Mouse (Mus musculus): ENCODE measurements around the gene Itga11. TPM values are rescaled to one million over a fixed set of nuclear protein-coding genes. Genes with fewer than 3 reads are reported as not detected.
A peak's percentile ranks its signal among the peaks of the same experiment; 100 is the strongest.

Itga11 gene
- polyA plus RNA-seq, 1 experiment from 2014 or later = 3.6 TPM

DNA sequence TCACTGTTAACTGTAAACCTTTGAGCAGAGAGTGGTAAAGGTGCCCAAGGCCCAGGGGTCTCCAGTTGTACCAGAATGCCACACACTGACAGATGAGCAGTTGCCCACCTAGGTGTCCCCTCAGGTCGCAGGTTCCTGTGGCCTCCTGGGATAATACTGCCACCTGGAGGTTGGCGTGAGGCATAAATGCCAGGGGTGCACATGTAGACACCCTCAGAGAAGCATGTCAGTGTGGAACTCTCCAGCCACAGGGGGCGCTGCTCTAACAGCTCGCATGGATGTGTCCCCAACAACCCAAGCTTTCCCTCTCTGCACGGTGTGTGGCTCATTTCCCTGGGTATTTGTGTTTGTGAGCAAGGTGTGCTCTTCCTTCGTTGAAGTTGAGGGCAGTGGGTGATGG lies 48.8 kb downstream of the Itga11 start:
- no peak overlapping the region for H3K27ac ChIP-seq
- 56% methylated on average over 6 of the region's 6 CpGs for whole genome bisulfite sequencing
- H3K9ac ChIP-seq = no peak overlapping the region
- no peaks in the 10 kb centered on the region; the same call in 1 of the 2 replicates for H3K4me1 ChIP-seq
- no peaks in the 10 kb centered on the region for H3K27me3 ChIP-seq
- ATAC-seq (ENCODE audit: low FRiP score) = no peak
- no peak overlapping the region for H3K4me2 ChIP-seq
- no peaks in the 10 kb centered on the region for H3K36me3 ChIP-seq (replicated peaks)
- no peaks in the 10 kb centered on the region for H3K9me3 ChIP-seq
- no peak overlapping the region for H3K4me3 ChIP-seq (replicated peaks)

GRCm38 (mm10) chr9:62744558-62745275 lies 67.1 kb downstream of the Itga11 start:
- Histone ChIP-seq H3K9me3 (no peaks in the 10 kb centered on the region), H3K9ac (no peak overlapping the region), H3K4me1 (no peaks in the 10 kb centered on the region), H3K27ac (no peak overlapping the region), H3K27me3 (no peaks in the 10 kb centered on the region; the same call in 1 of the 2 replicates), H3K4me3 (replicated peaks) (no peak overlapping the region), H3K4me2 (no peak overlapping the region), H3K36me3 (replicated peaks) (no peaks in the 10 kb centered on the region)
- 55% methylated on average over 7 of the region's 7 CpGs for WGBS
- no peak for ATAC-seq (ENCODE audit: low FRiP score)

- H3K4me1 ChIP-seq = no peaks in the 10 kb centered on the region
- no peak overlapping the region for H3K27ac ChIP-seq
- H3K9me3 ChIP-seq = no peaks in the 10 kb centered on the region
Observed at GRCm38 (mm10) chr9:62746646-62747045, 69.0 kb downstream of the Itga11 start.

GRCm38 (mm10) chr9:62749666-62750065 lies 72.0 kb downstream of the Itga11 start:
- Histone ChIP-seq H3K27ac (no peak overlapping the region), H3K4me2 (no peak overlapping the region), H3K9me3 (no peaks in the 10 kb centered on the region), H3K36me3 (replicated peaks) (no peaks in the 10 kb centered on the region), H3K9ac (no peak overlapping the region), H3K4me3 (replicated peaks) (no peak overlapping the region), H3K27me3 (no peaks in the 10 kb centered on the region), H3K4me1 (no peaks in the 10 kb centered on the region)
- 76% methylated on average over 6 of the region's 6 CpGs for WGBS
- ATAC-seq (ENCODE audit: low FRiP score) = no peak

More at GRCm38 (mm10) chr9:62746646-62747045, 69.0 kb downstream of the Itga11 start:
- H3K27me3 ChIP-seq = no peaks in the 10 kb centered on the region; the same call in 1 of the 2 replicates
- ATAC-seq (ENCODE audit: low FRiP score) = no peak
- no peaks in the 10 kb centered on the region for H3K36me3 ChIP-seq (replicated peaks)
- no peak overlapping the region for H3K4me2 ChIP-seq
- H3K4me3 ChIP-seq (replicated peaks) = no peak overlapping the region
- no peak overlapping the region for H3K9ac ChIP-seq
- 85% methylated on average over 6 of the region's 6 CpGs for WGBS

- Histone ChIP-seq H3K36me3 (replicated peaks) (no peaks in the 10 kb centered on the region), H3K4me1 (no peaks in the 10 kb centered on the region), H3K4me3 (replicated peaks) (no peak overlapping the region), H3K9ac (no peak overlapping the region), H3K27me3 (no peaks in the 10 kb centered on the region), H3K9me3 (no peaks in the 10 kb centered on the region), H3K4me2 (no peak overlapping the region), H3K27ac (no peak overlapping the region)
- ATAC-seq (ENCODE audit: low FRiP score) = no peak
- WGBS = 87% methylated on average over 11 of the region's 11 CpGs
Observed at GRCm38 (mm10) chr9:62750381-62750780, 72.8 kb downstream of the Itga11 start.

- Histone ChIP-seq H3K4me3 (replicated peaks) (no peak overlapping the region), H3K27ac (no peak overlapping the region), H3K36me3 (replicated peaks) (no peaks in the 10 kb centered on the region), H3K9ac (no peak overlapping the region), H3K4me2 (no peak overlapping the region), H3K27me3 (no peaks in the 10 kb centered on the region), H3K9me3 (no peaks in the 10 kb centered on the region), H3K4me1 (0 out of 2 replicates have a peak, but pooled peaks cover under 1% of the 10 kb centered on the region)
- WGBS = 71% methylated on average over 4 of the region's 4 CpGs
- no peak for ATAC-seq (ENCODE audit: low FRiP score)
Observed at GRCm38 (mm10) chr9:62758288-62758687, 80.7 kb downstream of the Itga11 start.

DNA sequence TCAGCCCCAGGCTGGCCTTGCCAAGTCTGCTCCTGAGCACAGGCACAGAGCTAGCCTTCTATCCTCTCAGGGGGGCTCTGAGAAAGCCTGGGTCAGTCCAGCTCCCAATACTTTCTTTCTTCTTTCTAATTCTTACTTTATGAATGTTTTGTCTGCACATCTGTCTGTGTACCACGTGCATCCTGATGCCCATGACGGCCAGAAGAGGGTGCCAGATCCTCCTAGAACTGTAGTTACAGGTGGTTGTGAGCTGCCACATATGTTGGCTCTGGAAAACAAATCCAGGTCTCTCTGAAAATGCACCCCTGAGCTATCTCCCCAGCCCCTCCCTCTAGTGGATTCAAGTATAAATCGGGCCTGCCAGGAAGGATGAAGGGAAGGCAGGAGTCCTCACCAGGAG lies 82.0 kb downstream of the Itga11 start:
- Histone ChIP-seq H3K4me3 (replicated peaks) (no peak overlapping the region), H3K27me3 (no peaks in the 10 kb centered on the region), H3K27ac (no peak overlapping the region), H3K4me2 (no peak overlapping the region), H3K9ac (no peak overlapping the region), H3K4me1 (0 out of 2 replicates have a peak, but pooled peaks cover 6% of the 10 kb centered on the region), H3K36me3 (replicated peaks) (no peaks in the 10 kb centered on the region), H3K9me3 (no peaks in the 10 kb centered on the region)
- ATAC-seq (ENCODE audit: low FRiP score) = no peak
- 63% methylated on average over 3 of the region's 3 CpGs for WGBS

DNA sequence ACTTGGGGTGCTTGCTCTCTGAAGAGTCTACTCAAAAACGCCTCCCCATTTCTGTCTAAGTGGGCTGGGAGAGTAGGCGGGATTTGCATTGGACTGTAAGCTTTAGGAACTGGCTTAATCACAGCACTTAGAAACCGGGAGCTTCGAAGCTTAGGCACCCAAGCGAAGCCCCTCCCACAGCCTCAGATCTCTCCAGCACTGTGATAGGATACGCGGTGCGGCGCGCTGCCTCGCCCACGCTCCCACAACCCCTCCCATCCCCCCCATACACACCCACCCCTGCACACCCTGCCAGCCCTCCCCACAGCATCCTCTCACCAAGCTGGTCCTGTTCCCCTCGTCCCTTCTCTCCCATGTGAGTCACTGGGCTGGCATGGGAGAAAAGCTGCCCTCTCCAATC lies 85.9 kb downstream of the Itga11 start:
- H3K4me1 ChIP-seq = 0 out of 2 replicates have a peak, but pooled peaks cover 6% of the 10 kb centered on the region
- no peak overlapping the region for H3K4me3 ChIP-seq (replicated peaks)
- 14% methylated on average over 13 of the region's 13 CpGs for WGBS
- no peak overlapping the region for H3K27ac ChIP-seq
- H3K4me2 ChIP-seq = peak overlapping the region; percentile 36
- no peaks in the 10 kb centered on the region for H3K36me3 ChIP-seq (replicated peaks)
- H3K9ac ChIP-seq = no peak overlapping the region
- no peaks in the 10 kb centered on the region for H3K9me3 ChIP-seq
- ATAC-seq (ENCODE audit: low FRiP score) = no peak
- H3K27me3 ChIP-seq = no peaks in the 10 kb centered on the region

DNA sequence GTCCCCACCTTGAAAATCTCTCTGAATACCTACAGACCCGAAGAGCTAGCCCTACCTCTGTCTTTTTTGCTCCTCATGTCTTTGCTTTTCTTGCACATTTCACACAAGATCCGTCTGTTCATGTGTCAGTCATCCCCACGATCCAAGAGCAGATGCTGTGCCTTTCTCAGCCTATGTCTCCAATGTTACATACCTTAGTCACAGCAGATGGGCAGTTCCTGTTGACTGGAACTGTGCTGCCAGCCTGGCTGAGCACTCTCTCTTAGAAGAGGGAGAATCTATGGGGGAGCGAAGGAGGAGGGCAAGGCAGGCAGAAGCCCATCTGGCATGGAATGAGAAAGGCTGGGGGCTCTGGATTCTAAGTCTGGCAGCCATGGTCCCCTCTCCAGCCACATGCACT lies 87.7 kb downstream of the Itga11 start:
- H3K9ac ChIP-seq = no peak overlapping the region
- 0 out of 2 replicates have a peak, but pooled peaks cover 6% of the 10 kb centered on the region for H3K4me1 ChIP-seq
- H3K27me3 ChIP-seq = no peaks in the 10 kb centered on the region
- WGBS = 77% methylated on average over 4 of the region's 4 CpGs
- no peaks in the 10 kb centered on the region for H3K9me3 ChIP-seq
- H3K4me3 ChIP-seq (replicated peaks) = no peak overlapping the region
- no peak overlapping the region for H3K4me2 ChIP-seq
- no peaks in the 10 kb centered on the region for H3K36me3 ChIP-seq (replicated peaks)
- no peak for ATAC-seq (ENCODE audit: low FRiP score)
- H3K27ac ChIP-seq = no peak overlapping the region

DNA sequence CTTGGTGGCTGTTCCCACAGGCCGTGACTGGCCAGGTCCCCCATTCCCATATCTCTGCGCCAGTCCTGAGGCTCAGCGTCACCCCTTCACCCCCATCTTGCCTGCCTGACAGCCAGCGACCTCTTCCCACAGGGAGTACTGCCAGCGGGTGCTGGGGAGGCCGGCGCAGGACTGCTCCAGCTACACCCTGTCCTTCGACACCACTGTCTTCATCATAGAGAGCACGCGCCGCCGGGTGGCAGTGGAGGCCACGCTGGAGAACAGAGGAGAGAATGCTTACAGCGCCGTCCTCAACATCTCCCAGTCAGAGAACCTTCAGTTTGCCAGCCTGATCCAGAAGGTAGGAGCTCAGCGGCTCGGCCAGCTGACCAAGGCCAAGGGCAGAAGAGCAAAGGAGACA lies 89.8 kb downstream of the Itga11 start:
- ATAC-seq (ENCODE audit: low FRiP score) = no peak
- no peak overlapping the region for H3K27ac ChIP-seq
- peak overlapping the region; percentile 21; the same call in 1 of the 2 replicates for H3K9ac ChIP-seq
- 73% methylated on average over 17 of the region's 17 CpGs for WGBS
- no peaks in the 10 kb centered on the region for H3K36me3 ChIP-seq (replicated peaks)
- H3K4me1 ChIP-seq = 0 out of 2 replicates have a peak, but pooled peaks cover 6% of the 10 kb centered on the region
- H3K27me3 ChIP-seq = no peaks in the 10 kb centered on the region
- no peaks in the 10 kb centered on the region for H3K9me3 ChIP-seq
- H3K4me3 ChIP-seq (replicated peaks) = no peak overlapping the region
- no peak overlapping the region for H3K4me2 ChIP-seq

DNA sequence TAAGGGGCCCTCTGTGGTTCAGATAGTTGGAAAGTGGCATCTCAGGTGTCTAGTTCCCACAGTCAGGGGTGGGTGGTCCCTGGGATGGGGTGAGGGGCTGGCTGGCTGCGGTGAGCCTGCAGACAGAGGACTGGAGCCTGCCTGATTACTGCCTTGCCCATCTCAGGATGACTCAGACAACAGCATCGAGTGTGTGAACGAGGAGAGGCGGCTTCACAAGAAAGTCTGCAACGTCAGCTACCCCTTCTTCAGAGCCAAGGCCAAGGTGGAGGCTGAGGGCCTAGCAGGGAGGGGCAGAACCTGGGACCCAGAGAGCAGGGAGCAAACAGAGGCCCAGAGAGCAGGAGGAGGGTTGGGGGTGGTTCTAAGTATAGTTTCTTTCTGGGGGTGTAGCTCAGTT lies 90.7 kb downstream of the Itga11 start:
- Histone ChIP-seq H3K27ac (no peak overlapping the region), H3K9ac (no peak overlapping the region), H3K36me3 (replicated peaks) (no peaks in the 10 kb centered on the region), H3K27me3 (no peaks in the 10 kb centered on the region), H3K4me2 (no peak overlapping the region), H3K9me3 (no peaks in the 10 kb centered on the region), H3K4me1 (0 out of 2 replicates have a peak, but pooled peaks cover 4% of the 10 kb centered on the region), H3K4me3 (replicated peaks) (no peak overlapping the region)
- 83% methylated on average over 5 of the region's 5 CpGs for WGBS
- no peak for ATAC-seq (ENCODE audit: low FRiP score)

- ATAC-seq (ENCODE audit: low FRiP score) = no peak
- WGBS = 85% methylated on average over 8 of the region's 8 CpGs
- Histone ChIP-seq H3K4me3 (replicated peaks) (no peak overlapping the region), H3K9me3 (no peaks in the 10 kb centered on the region), H3K4me2 (no peak overlapping the region), H3K36me3 (replicated peaks) (no peaks in the 10 kb centered on the region), H3K9ac (no peak overlapping the region), H3K27me3 (no peaks in the 10 kb centered on the region), H3K27ac (no peak overlapping the region), H3K4me1 (peaks cover 3% of the 10 kb centered on the region; the same call in 1 of the 2 replicates)
Observed at GRCm38 (mm10) chr9:62772746-62773145, 95.1 kb downstream of the Itga11 start.

DNA sequence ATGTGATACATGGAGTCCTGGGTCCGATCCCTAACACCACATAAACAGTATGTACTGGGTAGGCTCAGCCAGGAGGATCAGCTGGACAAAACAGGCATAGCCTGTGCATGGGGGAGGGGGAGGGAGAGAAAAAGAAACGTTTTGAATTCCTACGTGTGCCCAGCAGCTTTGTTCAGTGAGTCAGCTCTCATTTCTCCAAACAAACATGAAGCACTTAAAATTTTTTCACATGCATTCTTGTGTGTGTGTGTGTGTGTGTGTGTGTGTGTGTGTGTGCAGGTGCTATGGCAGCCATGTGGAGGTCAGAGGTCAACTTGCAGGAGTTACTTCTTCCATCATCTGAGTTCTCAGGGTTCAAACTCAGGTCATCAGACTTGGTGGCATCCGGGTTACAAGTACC lies 97.8 kb downstream of the Itga11 start:
- no peaks in the 10 kb centered on the region for H3K9me3 ChIP-seq
- no peaks in the 10 kb centered on the region for H3K27me3 ChIP-seq
- H3K36me3 ChIP-seq (replicated peaks) = no peaks in the 10 kb centered on the region
- no peak overlapping the region for H3K27ac ChIP-seq
- peaks cover 3% of the 10 kb centered on the region; the same call in 1 of the 2 replicates for H3K4me1 ChIP-seq
- no peak overlapping the region for H3K4me3 ChIP-seq (replicated peaks)
- no peak overlapping the region for H3K4me2 ChIP-seq
- WGBS = 63% methylated on average over 4 of the region's 4 CpGs
- no peak for ATAC-seq (ENCODE audit: low FRiP score)
- H3K9ac ChIP-seq = no peak overlapping the region
